9 mouse cellular contexts compared by ENCODE assay signal in the genomic region with DNA sequence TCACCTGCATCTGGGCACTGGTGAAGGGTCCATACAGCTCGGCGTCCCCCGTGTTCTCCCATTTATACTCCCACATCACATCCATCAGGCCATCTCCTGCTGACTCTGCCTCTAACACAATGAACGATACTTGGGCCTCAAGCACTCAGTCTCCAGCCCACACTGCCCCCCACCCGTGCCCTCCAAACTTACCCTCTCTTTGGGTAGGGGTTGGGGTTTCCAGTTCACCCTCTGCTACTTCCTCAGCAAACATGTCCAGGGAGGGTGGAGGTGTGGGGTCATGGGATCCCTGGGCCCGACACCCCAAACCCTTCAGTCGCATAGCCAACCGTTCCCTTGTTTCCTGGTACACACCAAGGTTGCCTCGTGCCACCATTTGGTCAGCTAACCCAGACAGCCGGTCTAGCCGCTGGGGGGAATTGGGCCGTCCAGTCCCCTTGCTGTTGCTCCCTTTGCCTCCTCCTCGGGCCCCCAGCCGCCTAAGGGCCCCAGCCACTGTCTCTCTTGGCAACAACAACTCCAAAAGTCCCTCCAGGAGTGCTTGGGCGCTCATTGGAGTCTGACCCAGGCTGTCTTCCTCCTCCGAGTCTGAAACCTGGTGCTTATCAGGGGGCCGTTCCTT. TPM values are rescaled to one million over a fixed set of nuclear protein-coding genes. Genes with fewer than 3 reads are reported as not detected.
DNase-seq lines count a peak whose midpoint lies in the region; ATAC-seq and TF ChIP-seq lines count a peak whose summit lies in the region.
"Had no signal": no experiment of that assay in that cellular context is flagged by ENCODE, and none has a peak within 500 bp of the region (broad histone marks: within the 10 kb centered on the region; RNA-seq: fewer than 3 reads in every experiment).

No protein-coding gene starts in this region.

- H3K27me3 ChIP-seq in forebrain, embryonic 10.5 days (ENCODE audit: poor library complexity, severe bottlenecking), result no peaks in the 10 kb centered on the region
- H3K27me3 ChIP-seq in forebrain, embryonic 11.5 days (ENCODE audit: control insufficient read depth, insufficient read depth, low read length), result no peaks in the 10 kb centered on the region
- H3K27me3 ChIP-seq in megakaryocyte, embryonic 14.5 days (replicated peaks), result no peaks in the 10 kb centered on the region
- H3K27me3 ChIP-seq in limb, embryonic 13.5 days, result no peaks in the 10 kb centered on the region
- H3K27me3 ChIP-seq in small intestine, adult 2 months (ENCODE audit: control insufficient read depth, insufficient read depth, low read length), result no peaks in the 10 kb centered on the region

- no peak for TF ChIP-seq CTCF in small intestine, adult 2 months (IDR thresholded peaks at IDR 0.05; ENCODE audit: extremely low read depth, insufficient read length, insufficient replicate concordance, low read depth, low read length)

- H3K9me3 ChIP-seq in forebrain, embryonic 10.5 days, result no peaks in the 10 kb centered on the region
- H3K9me3 ChIP-seq in forebrain, embryonic 11.5 days (ENCODE audit: control insufficient read depth, low read length), result no peaks in the 10 kb centered on the region
- no peaks in the 10 kb centered on the region for H3K9me3 ChIP-seq in megakaryocyte, embryonic 14.5 days
- H3K9me3 ChIP-seq in limb, embryonic 13.5 days, result no peaks in the 10 kb centered on the region

- peaks cover 33% of the 10 kb centered on the region for H3K4me1 ChIP-seq in forebrain, embryonic 10.5 days
- peaks cover 6% of the 10 kb centered on the region for H3K4me1 ChIP-seq in forebrain, embryonic 11.5 days (replicated peaks; ENCODE audit: control insufficient read depth, insufficient read depth, low read length)
- peaks cover 58% of the 10 kb centered on the region for H3K4me1 ChIP-seq in megakaryocyte, embryonic 14.5 days
- H3K4me1 ChIP-seq in limb, embryonic 13.5 days, result peaks cover 28% of the 10 kb centered on the region
- peaks cover 16% of the 10 kb centered on the region for H3K4me1 ChIP-seq in small intestine, adult 2 months (ENCODE audit: control insufficient read depth, insufficient read depth, insufficient read length, low read length)

- H3K9ac ChIP-seq in forebrain, embryonic 11.5 days (ENCODE audit: low read length), result no peak overlapping the region
- H3K9ac ChIP-seq in limb, embryonic 13.5 days, result peak overlapping the region; percentile 78

- no peak for DNase-seq in forebrain, embryonic 10.5 days (ENCODE audit: extremely low spot score, low spot score)
- no peak for DNase-seq in forebrain, embryonic 11.5 days (ENCODE audit: low spot score)
- DNase-seq in c-Kit-positive CD71-positive TER-119-positive erythroid progenitor cells, embryonic 14.5 days (ENCODE audit: low spot score), result no peak
- DNase-seq in layer of hippocampus, postnatal 14 days (ENCODE audit: low spot score in 2 of 2), result no peak
- DNase-seq: adrenal gland, postnatal 25 days had no signal

- TF ChIP-seq POLR2A in small intestine, adult 2 months (IDR thresholded peaks at IDR 0.05; ENCODE audit: low read depth, low read length), result no peak

- peak overlapping the region; percentile 86 for H3K4me3 ChIP-seq in forebrain, embryonic 10.5 days
- no peak overlapping the region; the same call in 1 of the 2 replicates for H3K4me3 ChIP-seq in forebrain, embryonic 11.5 days (ENCODE audit: low read depth, low read length)
- peak overlapping the region; percentile 14 for H3K4me3 ChIP-seq in megakaryocyte, embryonic 14.5 days (replicated peaks)
- peak overlapping the region; percentile 71 for H3K4me3 ChIP-seq in limb, embryonic 13.5 days
- peak overlapping the region; percentile 87 for H3K4me3 ChIP-seq in small intestine, adult 2 months (ENCODE audit: low read depth, low read length)

- peak overlapping the region; percentile 93 for H3K27ac ChIP-seq in forebrain, embryonic 10.5 days
- no peak overlapping the region for H3K27ac ChIP-seq in forebrain, embryonic 11.5 days (ENCODE audit: low read depth, low read length)
- H3K27ac ChIP-seq in limb, embryonic 13.5 days, result no peak overlapping the region
- H3K27ac ChIP-seq in small intestine, adult 2 months (ENCODE audit: insufficient read depth, low read depth, low read length), result no peak overlapping the region

- 94% methylated on average over 17 of the region's 17 CpGs for WGBS in forebrain, embryonic 10.5 days
- WGBS in forebrain, embryonic 11.5 days, result 95% methylated on average over 17 of the region's 17 CpGs
- WGBS in limb, embryonic 13.5 days, result 91% methylated on average over 17 of the region's 17 CpGs
- 64% methylated on average over 17 of the region's 17 CpGs for WGBS in small intestine, adult 2 months

- no peak for ATAC-seq in forebrain, embryonic 11.5 days (replicated peaks; ENCODE audit: low FRiP score)
- no peak for ATAC-seq in megakaryocyte, adult 5-6 weeks (ENCODE audit: poor library complexity, severe bottlenecking)
- no peak for ATAC-seq in limb, embryonic 13.5 days (ENCODE audit: low FRiP score, low read depth)

- no peak overlapping the region for H3K4me2 ChIP-seq in forebrain, embryonic 11.5 days (ENCODE audit: low read depth, low read length, severe bottlenecking)
- H3K4me2 ChIP-seq in limb, embryonic 13.5 days (replicated peaks), result peak overlapping the region; percentile 90

- H3K36me3 ChIP-seq in forebrain, embryonic 10.5 days (replicated peaks), result peaks cover 73% of the 10 kb centered on the region
- H3K36me3 ChIP-seq in forebrain, embryonic 11.5 days (ENCODE audit: control insufficient read depth, insufficient read depth, low read length), result peaks cover 21% of the 10 kb centered on the region
- peaks cover 74% of the 10 kb centered on the region for H3K36me3 ChIP-seq in megakaryocyte, embryonic 14.5 days (replicated peaks; ENCODE audit: low read length)
- peaks cover 63% of the 10 kb centered on the region for H3K36me3 ChIP-seq in limb, embryonic 13.5 days
- peaks cover 47% of the 10 kb centered on the region for H3K36me3 ChIP-seq in small intestine, adult 2 months (ENCODE audit: control insufficient read depth, insufficient read depth, low read length)

RNA-seq across cellular contexts. Expression of a gene that starts 1.7 kb away (rescaled TPM):
- 111 and 114 TPM in 2 replicates for polyA plus RNA-seq in forebrain, embryonic 10.5 days (2016; fragmentation: Nextera tagmentation; extraction: Ambion mirVana)
- 96.5 and 104 TPM in 2 replicates for polyA plus RNA-seq in forebrain, embryonic 11.5 days (2014; fragmentation: Nextera tagmentation; extraction: Ambion mirVana)
- 13.5 and 43.5 TPM in 2 replicates for polyA plus RNA-seq in megakaryocyte, embryonic 14.5 days (2012; ENCODE audit: insufficient read depth, low replicate concordance)
- 16.1 and 19.0 TPM in 2 replicates for total RNA-seq in megakaryocyte, adult 5-6 weeks (2015)
- 51.8 and 57.5 TPM in 2 replicates for total RNA-seq in megakaryocyte, adult 5-6 weeks (2017)
- 72.2 and 72.4 TPM in 2 replicates for polyA plus RNA-seq in limb, embryonic 13.5 days (2015; fragmentation: Nextera tagmentation; extraction: Ambion mirVana)
- 7.6 and 13.9 TPM in 2 replicates for polyA plus RNA-seq in small intestine, adult 2 months (2012; rRNA removed)
- total RNA-seq in layer of hippocampus, postnatal 14 days (2021), result 10 to 100 TPM; 75.1 to 77.0 TPM

RNA-seq across cellular contexts. Expression of a gene that starts 14.1 kb away (rescaled TPM):
- 27.3 and 29.2 TPM in 2 replicates for polyA plus RNA-seq in forebrain, embryonic 10.5 days (2016; fragmentation: Nextera tagmentation; extraction: Ambion mirVana)
- polyA plus RNA-seq in forebrain, embryonic 11.5 days (2014; fragmentation: Nextera tagmentation; extraction: Ambion mirVana), result 31.7 and 36.5 TPM in 2 replicates
- polyA plus RNA-seq in megakaryocyte, embryonic 14.5 days (2012; ENCODE audit: insufficient read depth, low replicate concordance), result 83.3 and 137 TPM in 2 replicates
- total RNA-seq in megakaryocyte, adult 5-6 weeks (2015), result 27.0 and 27.4 TPM in 2 replicates
- 59.8 and 74.2 TPM in 2 replicates for total RNA-seq in megakaryocyte, adult 5-6 weeks (2017)
- 31.7 and 34.8 TPM in 2 replicates for polyA plus RNA-seq in limb, embryonic 13.5 days (2015; fragmentation: Nextera tagmentation; extraction: Ambion mirVana)
- 17.5 and 44.1 TPM in 2 replicates for polyA plus RNA-seq in small intestine, adult 2 months (2012; rRNA removed)
- total RNA-seq in layer of hippocampus, postnatal 14 days (2021), result 10 to 100 TPM; 93.6 to 97.3 TPM

RNA-seq across cellular contexts. Expression of a gene that starts 14.6 kb away (rescaled TPM):
- 10.7 and 10.8 TPM in 2 replicates for polyA plus RNA-seq in forebrain, embryonic 10.5 days (2016; fragmentation: Nextera tagmentation; extraction: Ambion mirVana)
- 11.2 and 11.3 TPM in 2 replicates for polyA plus RNA-seq in forebrain, embryonic 11.5 days (2014; fragmentation: Nextera tagmentation; extraction: Ambion mirVana)
- polyA plus RNA-seq in megakaryocyte, embryonic 14.5 days (2012; ENCODE audit: insufficient read depth, low replicate concordance), result 4.7 TPM in 1 of 2 replicates, not detected in the other
- 5.0 and 6.0 TPM in 2 replicates for total RNA-seq in megakaryocyte, adult 5-6 weeks (2015)
- total RNA-seq in megakaryocyte, adult 5-6 weeks (2017), result 2.3 and 3.3 TPM in 2 replicates
- 350 and 353 TPM in 2 replicates for polyA plus RNA-seq in limb, embryonic 13.5 days (2015; fragmentation: Nextera tagmentation; extraction: Ambion mirVana)
- 0.74 and 1.3 TPM in 2 replicates for polyA plus RNA-seq in small intestine, adult 2 months (2012; rRNA removed)
- 1 to 10 TPM; 1.0 to 1.5 TPM for total RNA-seq in layer of hippocampus, postnatal 14 days (2021)

RNA-seq across cellular contexts. Expression of a gene that starts 38.7 kb away (rescaled TPM):
- polyA plus RNA-seq in forebrain, embryonic 10.5 days (2016; fragmentation: Nextera tagmentation; extraction: Ambion mirVana), result 74.7 and 78.3 TPM in 2 replicates
- 41.8 and 43.3 TPM in 2 replicates for polyA plus RNA-seq in forebrain, embryonic 11.5 days (2014; fragmentation: Nextera tagmentation; extraction: Ambion mirVana)
- 10.8 and 17.3 TPM in 2 replicates for polyA plus RNA-seq in megakaryocyte, embryonic 14.5 days (2012; ENCODE audit: insufficient read depth, low replicate concordance)
- 2.9 and 3.1 TPM in 2 replicates for total RNA-seq in megakaryocyte, adult 5-6 weeks (2015)
- total RNA-seq in megakaryocyte, adult 5-6 weeks (2017), result 5.9 and 9.7 TPM in 2 replicates
- polyA plus RNA-seq in limb, embryonic 13.5 days (2015; fragmentation: Nextera tagmentation; extraction: Ambion mirVana), result 51.8 and 52.1 TPM in 2 replicates
- polyA plus RNA-seq in small intestine, adult 2 months (2012; rRNA removed), result 4.9 and 8.1 TPM in 2 replicates
- 10 to 100 TPM; 17.8 to 18.1 TPM for total RNA-seq in layer of hippocampus, postnatal 14 days (2021)

RNA-seq across cellular contexts. Expression of a gene that starts 38.8 kb away (rescaled TPM):
- polyA plus RNA-seq in forebrain, embryonic 10.5 days (2016; fragmentation: Nextera tagmentation; extraction: Ambion mirVana), result 30.3 and 32.3 TPM in 2 replicates
- 32.8 and 36.6 TPM in 2 replicates for polyA plus RNA-seq in forebrain, embryonic 11.5 days (2014; fragmentation: Nextera tagmentation; extraction: Ambion mirVana)
- polyA plus RNA-seq in megakaryocyte, embryonic 14.5 days (2012; ENCODE audit: insufficient read depth, low replicate concordance), result 369 and 529 TPM in 2 replicates
- total RNA-seq in megakaryocyte, adult 5-6 weeks (2015), result 36.2 and 36.8 TPM in 2 replicates
- 31.2 and 42.7 TPM in 2 replicates for total RNA-seq in megakaryocyte, adult 5-6 weeks (2017)
- 23.5 and 27.9 TPM in 2 replicates for polyA plus RNA-seq in limb, embryonic 13.5 days (2015; fragmentation: Nextera tagmentation; extraction: Ambion mirVana)
- polyA plus RNA-seq in small intestine, adult 2 months (2012; rRNA removed), result 14.3 and 34.1 TPM in 2 replicates
- total RNA-seq in layer of hippocampus, postnatal 14 days (2021), result 1 to 10 TPM; 6.9 to 8.6 TPM

Comparison
In these comparisons a context has a peak if more than half of its experiments do, and no peak if none do; other contexts are left out.
1. RNA of a gene that starts 14.6 kb away (polyA plus RNA-seq): 350 to 353 TPM in limb, embryonic 13.5 days; 11.2 to 11.3 TPM in forebrain, embryonic 11.5 days, 10.7 to 10.8 TPM in forebrain, embryonic 10.5 days, 4.7 TPM in megakaryocyte, embryonic 14.5 days and 0.74 to 1.3 TPM in small intestine, adult 2 months; every median in the first group is over 10 times any median in the second.